Comparison of ENCODE assay signal across 8 mouse cellular contexts in genomic region chr3:89340465-89340864, GRCm38 (mm10). TPM values are rescaled to one million over a fixed set of nuclear protein-coding genes. Genes with fewer than 3 reads are reported as not detected.
A peak's percentile ranks its signal among the peaks of the same experiment; 100 is the strongest.
DNase-seq lines count a peak whose midpoint lies in the region.

No protein-coding gene starts in this region.

- peaks cover 55% of the 10 kb centered on the region for H3K4me1 ChIP-seq in forebrain, embryonic 10.5 days

- intact Hi-C loops in heart, postnatal 36 days (cut with DNase I), result loop anchor here (1.0 to 2.0 kb wide), 3 partner anchors 14 to 348 kb away; no protein-coding TSS in a partner anchor

- H3K27me3 ChIP-seq in forebrain, embryonic 10.5 days (ENCODE audit: poor library complexity, severe bottlenecking), result no peaks in the 10 kb centered on the region; the same call in 1 of the 2 replicates

- DNase-seq in MN1 (ENCODE audit: low spot score), result peak; percentile 82
- DNase-seq in c-Kit-positive CD71-positive TER-119-negative erythroid progenitor cells, embryonic 14.5 days (ENCODE audit: low read depth), result peak; percentile 57
- DNase-seq in forebrain, embryonic 10.5 days (ENCODE audit: extremely low spot score, low spot score), result peak; percentile 88
- peak; percentile 81 for DNase-seq in heart, postnatal 36 days
- DNase-seq in layer of hippocampus, postnatal 25 days (ENCODE audit: extremely low spot score in 1 of 2, low spot score in 1 of 2), result peak; percentile 70 to 89
- DNase-seq in lung, postnatal 36 days, result peak; percentile 78
- DNase-seq in right cerebral cortex, adult 2 months (ENCODE audit: low spot score in 2 of 2), result peak; percentile 71 to 86
- peak; percentile 66 to 84 for DNase-seq in urinary bladder, postnatal 4 days (ENCODE audit: low spot score in 2 of 2)

- H3K9me3 ChIP-seq in forebrain, embryonic 10.5 days, result no peaks in the 10 kb centered on the region

- H3K4me3 ChIP-seq in forebrain, embryonic 10.5 days, result peak overlapping the region; percentile 88

- H3K36me3 ChIP-seq in forebrain, embryonic 10.5 days (replicated peaks), result peaks cover 42% of the 10 kb centered on the region

- 3% methylated on average over 11 of the region's 11 CpGs for WGBS in forebrain, embryonic 10.5 days

- peak overlapping the region; percentile 98; the same call in 1 of the 2 replicates for H3K27ac ChIP-seq in forebrain, embryonic 10.5 days

RNA-seq across cellular contexts. Expression of gene Efna4, which starts 2.6 kb away (rescaled TPM):
- polyA plus RNA-seq in forebrain, embryonic 10.5 days (2016; fragmentation: Nextera tagmentation; extraction: Ambion mirVana), result 27.6 and 28.7 TPM in 2 replicates
- total RNA-seq in heart, postnatal 36 days (2021), result under 1 TPM; 0.19 to 0.22 TPM
- under 1 TPM; 0.68 to 0.98 TPM for total RNA-seq in layer of hippocampus, postnatal 25 days (2021)

RNA-seq across cellular contexts. Expression of gene Adam15, which starts 9.3 kb away (rescaled TPM):
- 32.1 and 39.5 TPM in 2 replicates for polyA plus RNA-seq in forebrain, embryonic 10.5 days (2016; fragmentation: Nextera tagmentation; extraction: Ambion mirVana)
- 10 to 100 TPM; 56.5 to 62.6 TPM for total RNA-seq in heart, postnatal 36 days (2021)
- total RNA-seq in layer of hippocampus, postnatal 25 days (2021), result 100 to 1,000 TPM; 109 to 112 TPM

RNA-seq across cellular contexts. Expression of gene Efna3, which starts 17.7 kb away (rescaled TPM):
- polyA plus RNA-seq in forebrain, embryonic 10.5 days (2016; fragmentation: Nextera tagmentation; extraction: Ambion mirVana), result 3.0 and 4.0 TPM in 2 replicates
- total RNA-seq in heart, postnatal 36 days (2021), result not detected
- total RNA-seq in layer of hippocampus, postnatal 25 days (2021), result 10 to 100 TPM; 77.1 to 82.6 TPM

RNA-seq across cellular contexts. Expression of gene Dcst2, which starts 21.3 kb away (rescaled TPM):
- 0.06 and 0.16 TPM in 2 replicates for polyA plus RNA-seq in forebrain, embryonic 10.5 days (2016; fragmentation: Nextera tagmentation; extraction: Ambion mirVana)
- total RNA-seq in heart, postnatal 36 days (2021), result not detected
- under 1 TPM; 0.20 to 0.42 TPM for total RNA-seq in layer of hippocampus, postnatal 25 days (2021)

RNA-seq across cellular contexts. Expression of gene Dcst1, which starts 24.6 kb away (rescaled TPM):
- 0.23 TPM in 1 of 2 replicates, not detected in the other for polyA plus RNA-seq in forebrain, embryonic 10.5 days (2016; fragmentation: Nextera tagmentation; extraction: Ambion mirVana)
- not detected for total RNA-seq in heart, postnatal 36 days (2021)
- total RNA-seq in layer of hippocampus, postnatal 25 days (2021), result not detected

Comparison
In these comparisons a context has a peak if more than half of its experiments do, and no peak if none do; other contexts are left out.
1. Peak in every context shown above with its lines: DNase-seq, H3K4me3 ChIP-seq and H3K27ac ChIP-seq.
2. RNA of gene Efna3, which starts 17.7 kb away (total RNA-seq): 77.1 to 82.6 TPM in layer of hippocampus, postnatal 25 days; not detected in heart, postnatal 36 days; every median in the first group is over 10 times any median in the second.